Mouse (Mus musculus) heart, postnatal 0 days (tissue): ENCODE measurements around the gene Slc16a10. TPM values are rescaled to one million over a fixed set of nuclear protein-coding genes. Genes with fewer than 3 reads are reported as not detected.

Source experiments
- ATAC-seq: fragments of 200-750 bp; cut with Nextera tagmentation; 2 replicates; pipeline ENCODE4 v1.8.0; 2017; ENCODE audit warnings: low read depth, moderate number of reproducible peaks, moderate library complexity; ENCODE audit not compliant: insufficient read depth
- DNase-seq: peaks from one replicate; pipeline ENCODE4 v3.0.0-alpha.2; 2016; ENCODE audit warnings: low spot score
- H3K27ac ChIP-seq: fragments of 300-500 bp; sonication (generic); 2 replicates; pipeline ENCODE4 v1.5.1; 2014; ENCODE audit warnings: low read depth, mild to moderate bottlenecking
- H3K27me3 ChIP-seq: fragments of 300-500 bp; sonication (generic); 2 replicates; pipeline ENCODE4 v1.6.1; 2014; ENCODE audit warnings: low read length, mixed read lengths; ENCODE audit not compliant: control insufficient read depth, insufficient read depth
- H3K36me3 ChIP-seq: fragments of 300-500 bp; sonication (generic); replicated peaks from 2 replicates; pipeline ENCODE4 v1.6.1; 2014; ENCODE audit warnings: low read length, mixed read lengths; ENCODE audit not compliant: control insufficient read depth, insufficient read depth
- H3K4me1 ChIP-seq: fragments of 300-500 bp; sonication (generic); 2 replicates; pipeline ENCODE4 v1.6.1; 2014; ENCODE audit warnings: antibody characterized with exemption; ENCODE audit not compliant: control insufficient read depth, insufficient read depth
- H3K4me2 ChIP-seq: fragments of 300-500 bp; sonication (generic); 2 replicates; pipeline ENCODE4 v1.6.1; 2014; ENCODE audit warnings: low read depth, mild to moderate bottlenecking, low read length, moderate library complexity
- H3K4me3 ChIP-seq: fragments of 300-500 bp; sonication (generic); 2 replicates; pipeline ENCODE4 v1.5.1; 2014; ENCODE audit warnings: low read depth, low read length
- H3K9ac ChIP-seq: fragments of 300-500 bp; sonication (generic); replicated peaks from 2 replicates; pipeline ENCODE4 v1.6.1; 2014; ENCODE audit warnings: low read depth, low read length, mixed read lengths
- H3K9me3 ChIP-seq: fragments of 300-500 bp; sonication (generic); replicated peaks from 2 replicates; pipeline ENCODE4 v1.6.1; 2016; ENCODE audit warnings: low read length; ENCODE audit not compliant: control insufficient read depth
- CTCF ChIP-seq: IDR thresholded peaks from 2 replicates; pipeline ENCODE4 v1.5.1; 2016; ENCODE audit warnings: antibody characterized with exemption, control low read depth, low read depth
- EP300 ChIP-seq: IDR thresholded peaks from 2 replicates; pipeline ENCODE4 v1.6.1; 2016; ENCODE audit warnings: antibody characterized with exemption, low read depth
- WGBS: fragments of 180-500 bp; shearing (Covaris S2); extraction: QIAGEN DNeasy Blood & Tissue Kit; methylation state at CpG from one replicate; pipeline ENCODE4 v1.1.7; 2014; 5-methylcytosine and 5-hydroxymethylcytosine counted together
- polyA plus RNA-seq: library from polyadenylated mRNA; unstranded; fragments of >200 nt; fragmentation: Nextera tagmentation; extraction: Ambion mirVana; gene quantifications from 2 replicates; pipeline ENCODE4 v1.2.1, GENCODE M21; 2015
- total RNA-seq: library from RNA; depleted of rRNA; stranded (reverse); fragments of >200 nt; gene quantifications from 2 replicates; pipeline ENCODE4 v1.2.3, GENCODE M21; 2014; ENCODE audit warnings: low replicate concordance

Gene Slc16a10
- total and polyA plus RNA-seq, 2 experiments from 2014 or later: 11.6 to 15.6 TPM

DNA sequence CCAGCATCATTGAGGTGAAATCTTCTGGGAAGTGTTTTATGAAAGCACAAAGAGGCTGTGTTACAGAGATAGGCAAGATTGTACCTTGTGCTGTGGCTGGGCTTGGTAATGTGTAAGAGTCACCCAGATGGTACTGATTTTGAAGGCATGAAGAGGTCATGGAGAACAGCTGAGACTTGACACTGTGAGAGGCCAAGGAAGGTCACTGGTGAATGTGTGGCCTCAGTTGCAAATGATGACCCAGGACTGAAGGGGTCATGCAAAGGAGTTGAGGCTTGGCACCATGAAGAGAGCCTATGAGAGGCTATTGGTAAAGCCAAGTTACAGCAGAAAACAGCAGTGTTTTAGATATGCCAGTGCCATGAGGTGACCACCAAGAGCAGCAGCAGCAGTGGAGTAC is 43.9 kb upstream of the Slc16a10 start:
- H3K9ac ChIP-seq: no peak overlapping the region
- H3K36me3 ChIP-seq: no peaks in the 10 kb centered on the region
- H3K27me3 ChIP-seq: no peaks in the 10 kb centered on the region
- DNase-seq: no peak
- no peak for TF ChIP-seq EP300
- TF ChIP-seq CTCF: no peak
- H3K27ac ChIP-seq: no peak overlapping the region
- no peaks in the 10 kb centered on the region for H3K9me3 ChIP-seq
- no peaks in the 10 kb centered on the region for H3K4me1 ChIP-seq
- H3K4me2 ChIP-seq: no peak overlapping the region
- H3K4me3 ChIP-seq: no peak overlapping the region
- no peak for ATAC-seq

DNA sequence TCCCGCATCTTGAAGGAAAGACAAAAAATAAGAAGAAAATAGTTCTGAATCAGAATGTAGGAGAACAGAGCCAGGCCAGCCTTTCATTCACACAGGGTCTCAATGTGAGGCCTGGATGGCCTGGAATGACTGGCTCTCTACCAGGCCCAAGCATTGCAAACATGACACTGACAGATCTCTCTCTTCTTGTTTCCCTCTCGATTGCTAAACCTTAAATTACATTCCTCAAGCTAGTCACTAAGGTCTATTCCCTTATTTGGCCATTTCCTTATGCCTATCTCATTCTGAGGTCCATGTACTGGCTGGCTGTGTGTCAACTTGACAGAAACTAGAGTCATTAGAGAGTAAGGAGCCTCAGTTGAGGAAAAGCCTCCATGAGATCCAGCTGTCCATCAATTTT is 38.0 kb upstream of the Slc16a10 start:
- H3K9me3 ChIP-seq: no peaks in the 10 kb centered on the region
- H3K27ac ChIP-seq: no peak overlapping the region
- H3K4me3 ChIP-seq: no peak overlapping the region
- H3K4me1 ChIP-seq: no peaks in the 10 kb centered on the region
- DNase-seq: no peak
- H3K36me3 ChIP-seq: no peaks in the 10 kb centered on the region
- 70% methylated on average over 2 of the region's 2 CpGs for WGBS
- no peaks in the 10 kb centered on the region for H3K27me3 ChIP-seq
- TF ChIP-seq EP300: no peak
- no peak for TF ChIP-seq CTCF
- H3K9ac ChIP-seq: no peak overlapping the region
- no peak overlapping the region for H3K4me2 ChIP-seq
- no peak for ATAC-seq

DNA sequence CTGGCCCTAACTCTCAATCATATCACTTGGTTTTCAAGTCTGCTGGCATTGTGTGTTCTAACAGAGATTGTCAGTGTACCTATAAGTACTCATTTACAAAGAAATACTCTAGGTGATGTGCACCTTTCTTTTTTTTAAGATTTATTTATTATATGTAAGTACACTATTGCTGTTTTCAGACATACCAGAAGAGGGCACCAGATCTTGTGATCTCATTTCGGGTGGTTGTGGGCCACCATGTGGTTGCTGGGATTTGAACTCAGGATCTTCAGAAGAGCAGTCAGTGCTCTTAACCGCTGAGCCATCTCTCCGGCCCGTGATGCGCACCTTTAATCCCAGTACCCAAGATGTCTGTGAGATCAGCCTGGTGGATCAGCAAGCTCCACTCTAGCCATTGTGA is 37.1 kb upstream of the Slc16a10 start:
- H3K9ac ChIP-seq: no peak overlapping the region
- H3K4me2 ChIP-seq: no peak overlapping the region
- H3K4me3 ChIP-seq: no peak overlapping the region
- H3K27me3 ChIP-seq: no peaks in the 10 kb centered on the region
- TF ChIP-seq CTCF: 0 out of 2 replicates have a peak, but pooled peaks have one; percentile 2
- TF ChIP-seq EP300: no peak
- DNase-seq (no peak), ATAC-seq (no peak)
- H3K36me3 ChIP-seq: no peaks in the 10 kb centered on the region
- H3K9me3 ChIP-seq: no peaks in the 10 kb centered on the region
- 96% methylated on average over 5 of the region's 5 CpGs for WGBS
- H3K27ac ChIP-seq: no peak overlapping the region
- no peaks in the 10 kb centered on the region for H3K4me1 ChIP-seq

DNA sequence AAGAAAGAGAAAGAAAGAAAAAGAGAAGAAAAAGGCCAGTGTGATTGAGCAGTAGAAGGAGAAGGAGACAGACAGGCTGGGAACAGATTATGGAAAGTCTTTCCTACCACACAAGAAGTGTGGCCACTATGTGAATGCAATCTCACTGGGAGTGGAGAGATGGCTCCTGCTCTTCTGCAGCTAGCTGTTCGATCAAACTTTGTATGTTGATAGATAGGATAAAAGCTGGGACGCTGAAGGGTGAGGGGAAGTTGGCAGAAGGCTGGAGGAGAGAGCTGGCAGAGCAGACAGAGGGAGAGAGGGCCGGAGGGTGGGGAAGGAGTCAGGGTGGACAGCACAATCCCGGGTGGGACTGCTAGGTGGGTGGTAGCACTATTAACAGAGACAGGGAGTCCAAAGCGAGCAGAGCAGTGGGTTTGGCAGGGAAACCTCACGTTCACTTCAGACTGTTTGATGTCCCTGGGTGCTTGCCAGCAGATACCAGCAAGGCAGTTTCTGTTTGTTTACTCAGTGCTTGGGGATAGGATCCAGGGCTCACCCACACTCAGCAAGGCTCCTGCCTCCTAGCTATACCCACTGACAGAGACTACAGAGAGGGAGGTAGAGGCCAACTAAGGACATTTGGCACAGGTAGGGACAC is 35.4 kb upstream of the Slc16a10 start:
- Histone ChIP-seq H3K9ac (no peak overlapping the region), H3K27ac (no peak overlapping the region), H3K4me2 (peak overlapping the region; percentile 41), H3K4me1 (no peaks in the 10 kb centered on the region), H3K27me3 (no peaks in the 10 kb centered on the region), H3K36me3 (no peaks in the 10 kb centered on the region), H3K9me3 (no peaks in the 10 kb centered on the region), H3K4me3 (no peak overlapping the region)
- ATAC-seq (peak; percentile 79), DNase-seq (peak; percentile 69)
- 17% methylated on average over 6 of the region's 6 CpGs for WGBS
- TF ChIP-seq CTCF: no peak

DNA sequence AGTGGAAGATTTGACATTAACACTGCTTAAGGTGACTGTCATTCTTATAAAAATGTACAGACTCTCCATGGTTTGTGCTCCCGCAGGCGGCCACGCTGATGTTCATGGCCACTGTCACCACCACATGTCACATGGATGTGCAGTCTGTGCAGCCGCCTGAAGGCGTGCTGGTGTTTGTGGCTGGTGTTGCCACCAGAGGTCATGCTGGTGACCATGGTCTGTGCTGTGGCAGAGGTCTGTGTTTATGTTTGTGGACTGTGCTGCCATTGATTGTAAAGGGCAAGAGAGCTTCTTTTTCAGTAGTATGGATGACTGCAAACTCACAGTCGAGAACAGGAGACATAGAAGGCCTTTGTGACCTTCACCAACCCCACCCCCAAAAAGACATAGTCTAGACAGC is 30.1 kb upstream of the Slc16a10 start:
- Histone ChIP-seq H3K9ac (no peak overlapping the region), H3K9me3 (no peaks in the 10 kb centered on the region), H3K36me3 (no peaks in the 10 kb centered on the region), H3K27ac (no peak overlapping the region), H3K27me3 (no peaks in the 10 kb centered on the region), H3K4me2 (no peak overlapping the region), H3K4me3 (no peak overlapping the region), H3K4me1 (no peaks in the 10 kb centered on the region)
- DNase-seq: no peak
- ATAC-seq: no peak
- WGBS: 81% methylated on average over 6 of the region's 6 CpGs
- TF ChIP-seq EP300: no peak
- TF ChIP-seq CTCF: no peak

DNA sequence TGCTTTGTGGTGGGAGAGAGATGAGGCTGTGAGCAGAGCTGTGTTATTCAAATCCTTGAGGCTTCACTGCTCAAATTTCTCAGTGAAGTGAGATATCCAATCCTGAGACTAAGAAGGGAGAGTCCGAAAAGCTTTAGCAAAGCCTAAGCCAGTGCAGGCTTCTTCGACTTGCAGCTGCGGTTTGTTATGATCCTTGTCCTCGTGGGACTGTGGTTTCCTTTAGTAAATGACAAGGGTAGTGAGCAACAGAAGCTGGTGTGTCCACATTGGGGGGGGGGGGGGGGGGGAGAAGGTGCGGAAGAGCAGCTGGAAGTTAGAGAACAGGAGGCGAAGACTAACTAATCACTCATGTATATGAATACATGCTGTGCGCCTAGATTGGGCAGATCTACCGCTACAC is 29.2 kb upstream of the Slc16a10 start:
- no peak for TF ChIP-seq CTCF
- no peak for TF ChIP-seq EP300
- ATAC-seq: no peak
- 75% methylated on average over 8 of the region's 8 CpGs for WGBS
- Histone ChIP-seq H3K27ac (no peak overlapping the region), H3K4me3 (no peak overlapping the region), H3K4me1 (no peaks in the 10 kb centered on the region), H3K9ac (no peak overlapping the region), H3K4me2 (no peak overlapping the region), H3K27me3 (no peaks in the 10 kb centered on the region), H3K9me3 (no peaks in the 10 kb centered on the region), H3K36me3 (no peaks in the 10 kb centered on the region)
- DNase-seq: no peak
